Mouse (Mus musculus): ENCODE results near the gene Dynlt1c. TPM values are rescaled to one million over a fixed set of nuclear protein-coding genes. Genes with fewer than 3 reads are reported as not detected.
"Not testable (repeated sequence)": the region's sequence is repeated elsewhere in the genome, so short reads cannot be mapped to it uniquely, and the experiment has no call there.

Gene Dynlt1c
- total and polyA plus RNA-seq, 2 experiments from 2014 or later, result 2.1 to 17.8 TPM

GRCm38 (mm10) chr17:6640044-6640637 is 38.7 kb downstream of the Dynlt1c start:
- H3K4me1 ChIP-seq (ENCODE audit: control insufficient read depth, insufficient read depth); H3K4me2 ChIP-seq (ENCODE audit: low read depth, low read length); H3K27me3 ChIP-seq (ENCODE audit: control insufficient read depth, insufficient read depth, low read length); ATAC-seq (ENCODE audit: insufficient read depth, low read depth); H3K36me3 ChIP-seq (replicated peaks; ENCODE audit: control insufficient read depth, insufficient read depth, low read length); H3K9me3 ChIP-seq (replicated peaks; ENCODE audit: control insufficient read depth, low read length); H3K4me3 ChIP-seq (ENCODE audit: low read depth, low read length); H3K27ac ChIP-seq (ENCODE audit: low read depth); DNase-seq (ENCODE audit: low spot score); H3K9ac ChIP-seq (replicated peaks; ENCODE audit: low read depth, low read length): not testable (repeated sequence)
- WGBS, result 77% methylated on average over 10 of the region's 10 CpGs

- not testable (repeated sequence) for H3K9me3 ChIP-seq (replicated peaks; ENCODE audit: control insufficient read depth, low read length); H3K4me2 ChIP-seq (ENCODE audit: low read depth, low read length); H3K4me3 ChIP-seq (ENCODE audit: low read depth, low read length); DNase-seq (ENCODE audit: low spot score); H3K27ac ChIP-seq (ENCODE audit: low read depth); H3K4me1 ChIP-seq (ENCODE audit: control insufficient read depth, insufficient read depth); H3K27me3 ChIP-seq (ENCODE audit: control insufficient read depth, insufficient read depth, low read length); H3K9ac ChIP-seq (replicated peaks; ENCODE audit: low read depth, low read length); H3K36me3 ChIP-seq (replicated peaks; ENCODE audit: control insufficient read depth, insufficient read depth, low read length)
- 73% methylated on average over 14 of the region's 14 CpGs for WGBS
- peak; percentile 67; the same call in 1 of the 2 replicates for ATAC-seq (ENCODE audit: insufficient read depth, low read depth)
Measured at GRCm38 (mm10) chr17:6640771-6641429, 39.4 kb downstream of the Dynlt1c start.

- H3K4me1 ChIP-seq (ENCODE audit: control insufficient read depth, insufficient read depth); ATAC-seq (ENCODE audit: insufficient read depth, low read depth); H3K4me2 ChIP-seq (ENCODE audit: low read depth, low read length); H3K27me3 ChIP-seq (ENCODE audit: control insufficient read depth, insufficient read depth, low read length); DNase-seq (ENCODE audit: low spot score); H3K9ac ChIP-seq (replicated peaks; ENCODE audit: low read depth, low read length); H3K27ac ChIP-seq (ENCODE audit: low read depth); H3K9me3 ChIP-seq (replicated peaks; ENCODE audit: control insufficient read depth, low read length); H3K4me3 ChIP-seq (ENCODE audit: low read depth, low read length); H3K36me3 ChIP-seq (replicated peaks; ENCODE audit: control insufficient read depth, insufficient read depth, low read length): not testable (repeated sequence)
- WGBS, result 87% methylated on average over 7 of the region's 9 CpGs
Measured at GRCm38 (mm10) chr17:6644210-6644609, 42.7 kb downstream of the Dynlt1c start.

- not testable (repeated sequence) for H3K4me1 ChIP-seq (ENCODE audit: control insufficient read depth, insufficient read depth); H3K36me3 ChIP-seq (replicated peaks; ENCODE audit: control insufficient read depth, insufficient read depth, low read length); H3K9ac ChIP-seq (replicated peaks; ENCODE audit: low read depth, low read length); H3K27ac ChIP-seq (ENCODE audit: low read depth); H3K4me3 ChIP-seq (ENCODE audit: low read depth, low read length); H3K4me2 ChIP-seq (ENCODE audit: low read depth, low read length); ATAC-seq (ENCODE audit: insufficient read depth, low read depth); H3K9me3 ChIP-seq (replicated peaks; ENCODE audit: control insufficient read depth, low read length); DNase-seq (ENCODE audit: low spot score); H3K27me3 ChIP-seq (ENCODE audit: control insufficient read depth, insufficient read depth, low read length)
- 74% methylated on average over 4 of the region's 4 CpGs for WGBS
Measured at GRCm38 (mm10) chr17:6644673-6645072, 43.2 kb downstream of the Dynlt1c start.

GRCm38 (mm10) chr17:6645668-6646067 is 44.2 kb downstream of the Dynlt1c start:
- WGBS, result 79% methylated on average over 3 of the region's 4 CpGs

GRCm38 (mm10) chr17:6646841-6647240 is 45.4 kb downstream of the Dynlt1c start:
- H3K36me3 ChIP-seq (replicated peaks; ENCODE audit: control insufficient read depth, insufficient read depth, low read length); H3K4me3 ChIP-seq (ENCODE audit: low read depth, low read length); DNase-seq (ENCODE audit: low spot score); H3K4me1 ChIP-seq (ENCODE audit: control insufficient read depth, insufficient read depth); H3K9me3 ChIP-seq (replicated peaks; ENCODE audit: control insufficient read depth, low read length); H3K4me2 ChIP-seq (ENCODE audit: low read depth, low read length); H3K27ac ChIP-seq (ENCODE audit: low read depth); H3K27me3 ChIP-seq (ENCODE audit: control insufficient read depth, insufficient read depth, low read length); H3K9ac ChIP-seq (replicated peaks; ENCODE audit: low read depth, low read length); ATAC-seq (ENCODE audit: insufficient read depth, low read depth): not testable (repeated sequence)
- 93% methylated on average over 7 of the region's 8 CpGs for WGBS

More at GRCm38 (mm10) chr17:6645668-6646067, 44.2 kb downstream of the Dynlt1c start:
- not testable (repeated sequence) for H3K9ac ChIP-seq (replicated peaks; ENCODE audit: low read depth, low read length); DNase-seq (ENCODE audit: low spot score); H3K4me3 ChIP-seq (ENCODE audit: low read depth, low read length); H3K4me2 ChIP-seq (ENCODE audit: low read depth, low read length); H3K36me3 ChIP-seq (replicated peaks; ENCODE audit: control insufficient read depth, insufficient read depth, low read length); ATAC-seq (ENCODE audit: insufficient read depth, low read depth); H3K27ac ChIP-seq (ENCODE audit: low read depth); H3K4me1 ChIP-seq (ENCODE audit: control insufficient read depth, insufficient read depth); H3K9me3 ChIP-seq (replicated peaks; ENCODE audit: control insufficient read depth, low read length); H3K27me3 ChIP-seq (ENCODE audit: control insufficient read depth, insufficient read depth, low read length)

- ATAC-seq (ENCODE audit: insufficient read depth, low read depth); DNase-seq (ENCODE audit: low spot score); H3K27ac ChIP-seq (ENCODE audit: low read depth); H3K27me3 ChIP-seq (ENCODE audit: control insufficient read depth, insufficient read depth, low read length); H3K4me2 ChIP-seq (ENCODE audit: low read depth, low read length); H3K4me1 ChIP-seq (ENCODE audit: control insufficient read depth, insufficient read depth); H3K4me3 ChIP-seq (ENCODE audit: low read depth, low read length); H3K36me3 ChIP-seq (replicated peaks; ENCODE audit: control insufficient read depth, insufficient read depth, low read length); H3K9ac ChIP-seq (replicated peaks; ENCODE audit: low read depth, low read length); H3K9me3 ChIP-seq (replicated peaks; ENCODE audit: control insufficient read depth, low read length): not testable (repeated sequence)
- 94% methylated on average over 3 of the region's 3 CpGs for WGBS
Measured at GRCm38 (mm10) chr17:6647452-6647851, 46.0 kb downstream of the Dynlt1c start.

- H3K27me3 ChIP-seq (ENCODE audit: control insufficient read depth, insufficient read depth, low read length); ATAC-seq (ENCODE audit: insufficient read depth, low read depth); DNase-seq (ENCODE audit: low spot score); H3K9ac ChIP-seq (replicated peaks; ENCODE audit: low read depth, low read length); H3K27ac ChIP-seq (ENCODE audit: low read depth); H3K36me3 ChIP-seq (replicated peaks; ENCODE audit: control insufficient read depth, insufficient read depth, low read length); H3K4me1 ChIP-seq (ENCODE audit: control insufficient read depth, insufficient read depth); H3K9me3 ChIP-seq (replicated peaks; ENCODE audit: control insufficient read depth, low read length); H3K4me3 ChIP-seq (ENCODE audit: low read depth, low read length); H3K4me2 ChIP-seq (ENCODE audit: low read depth, low read length): not testable (repeated sequence)
- 86% methylated on average over 6 of the region's 7 CpGs for WGBS
Measured at GRCm38 (mm10) chr17:6650904-6651565, 49.6 kb downstream of the Dynlt1c start.
